Mouse (Mus musculus) urinary bladder, postnatal 36 days (tissue): ENCODE results near the gene Cbx5.

ENCODE experiments used
- DNase-seq, 2 experiments: peaks; one replicate each; pipeline ENCODE4 v3.0.0; 2022; ENCODE audit warnings: low spot score in 2 of 2, mixed read lengths in 1 of 2

Gene Cbx5

DNA sequence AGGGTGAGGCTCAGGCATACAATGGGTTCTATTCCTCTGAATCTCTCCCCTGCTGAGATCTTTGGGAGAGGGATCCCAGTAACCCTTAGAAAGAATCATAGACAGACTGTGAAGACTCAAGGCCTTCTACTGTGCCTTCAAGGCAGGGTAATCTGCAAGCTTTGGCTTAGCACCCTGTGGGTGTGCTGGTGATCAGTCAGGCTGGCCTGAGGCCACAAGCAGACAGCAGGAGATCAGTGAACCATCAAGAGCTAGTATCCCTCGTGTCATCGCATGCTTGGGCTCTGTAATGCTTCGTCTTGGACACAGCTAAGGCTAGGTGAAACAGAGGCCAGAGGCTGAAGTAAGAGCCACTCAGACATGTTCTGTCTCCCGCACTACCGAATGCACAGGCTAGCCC, 66.4 kb downstream of the Cbx5 start:
- DNase-seq = no peak

DNA sequence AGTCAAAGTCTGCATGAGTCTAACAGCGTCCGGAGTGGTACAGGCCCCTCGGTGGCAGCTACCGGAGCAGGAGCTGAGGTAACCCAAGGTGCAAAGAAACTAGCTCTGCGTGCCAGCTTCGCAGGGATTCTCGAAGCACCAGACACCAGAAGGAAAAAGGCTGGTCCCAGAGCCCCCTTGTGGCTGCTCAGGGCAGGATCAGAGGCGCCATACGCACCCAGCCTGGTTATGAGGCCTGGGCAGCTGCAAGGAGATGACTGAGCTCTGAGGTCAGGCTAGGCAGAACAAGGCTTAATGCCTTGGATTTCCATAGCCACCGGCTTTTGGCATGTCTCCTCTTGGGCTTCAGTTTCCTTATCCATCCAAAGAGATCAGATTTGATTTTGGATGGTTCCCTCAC, 67.1 kb downstream of the Cbx5 start:
- DNase-seq = peak; percentile 25 to 63

DNA sequence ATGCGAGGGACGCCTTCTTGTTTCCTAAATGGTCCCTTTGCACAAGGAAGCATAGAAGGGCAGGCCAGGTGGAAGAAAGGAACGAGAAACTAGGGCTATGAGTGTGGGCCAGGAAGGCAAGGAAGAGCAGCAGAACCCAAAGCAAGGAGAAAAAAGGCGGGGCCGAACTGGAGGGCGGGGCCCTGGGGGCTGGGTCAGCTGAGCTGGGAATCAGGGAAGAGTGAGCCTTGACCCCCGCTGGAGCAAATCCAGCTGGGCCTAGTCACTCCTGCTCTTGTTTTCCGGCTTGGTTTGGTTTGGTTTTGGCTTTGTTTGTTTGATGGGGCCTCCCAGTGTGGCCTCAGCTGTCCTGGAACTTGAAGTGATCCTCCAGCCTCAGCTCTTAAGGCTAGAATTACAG, 68.3 kb downstream of the Cbx5 start:
- no peak for DNase-seq

- DNase-seq = no peak
These were observed 69.3 kb downstream of the Cbx5 start for GRCm38 (mm10) chr15:103170316-103170679.

DNA sequence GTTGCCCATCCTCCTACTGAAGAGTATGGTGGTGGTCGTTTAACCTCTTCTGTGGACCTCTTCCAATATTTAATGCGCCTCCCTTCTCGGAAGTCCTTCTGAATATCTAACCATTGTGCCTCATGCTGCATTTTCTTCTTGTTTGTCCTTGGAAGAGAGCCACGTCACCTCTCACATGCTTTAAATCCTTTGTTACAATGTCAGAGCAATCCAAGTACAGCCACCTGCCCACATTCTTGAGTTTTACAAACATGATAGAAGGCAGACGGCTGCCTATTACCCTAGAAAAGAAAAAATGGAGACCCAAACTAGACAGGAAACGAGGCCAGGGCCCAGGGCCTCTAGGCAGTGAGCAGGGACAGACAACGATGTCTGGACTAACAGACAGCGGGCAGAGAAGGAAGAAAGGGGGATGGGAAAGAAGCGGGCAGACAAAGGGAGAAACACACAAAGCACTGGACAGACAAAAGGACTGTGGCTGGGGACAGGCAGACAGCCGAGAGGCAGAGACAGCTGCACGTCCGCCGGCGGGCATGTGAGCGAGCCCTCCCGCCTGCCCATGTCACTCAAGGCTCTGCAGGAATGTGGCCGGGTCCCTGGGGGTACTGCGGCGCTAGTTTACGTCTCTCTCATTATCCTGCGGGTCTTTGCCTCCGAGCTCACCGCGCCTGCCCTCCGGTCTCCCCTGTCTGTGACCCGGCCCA, 69.9 kb downstream of the Cbx5 start:
- no peak for DNase-seq

DNA sequence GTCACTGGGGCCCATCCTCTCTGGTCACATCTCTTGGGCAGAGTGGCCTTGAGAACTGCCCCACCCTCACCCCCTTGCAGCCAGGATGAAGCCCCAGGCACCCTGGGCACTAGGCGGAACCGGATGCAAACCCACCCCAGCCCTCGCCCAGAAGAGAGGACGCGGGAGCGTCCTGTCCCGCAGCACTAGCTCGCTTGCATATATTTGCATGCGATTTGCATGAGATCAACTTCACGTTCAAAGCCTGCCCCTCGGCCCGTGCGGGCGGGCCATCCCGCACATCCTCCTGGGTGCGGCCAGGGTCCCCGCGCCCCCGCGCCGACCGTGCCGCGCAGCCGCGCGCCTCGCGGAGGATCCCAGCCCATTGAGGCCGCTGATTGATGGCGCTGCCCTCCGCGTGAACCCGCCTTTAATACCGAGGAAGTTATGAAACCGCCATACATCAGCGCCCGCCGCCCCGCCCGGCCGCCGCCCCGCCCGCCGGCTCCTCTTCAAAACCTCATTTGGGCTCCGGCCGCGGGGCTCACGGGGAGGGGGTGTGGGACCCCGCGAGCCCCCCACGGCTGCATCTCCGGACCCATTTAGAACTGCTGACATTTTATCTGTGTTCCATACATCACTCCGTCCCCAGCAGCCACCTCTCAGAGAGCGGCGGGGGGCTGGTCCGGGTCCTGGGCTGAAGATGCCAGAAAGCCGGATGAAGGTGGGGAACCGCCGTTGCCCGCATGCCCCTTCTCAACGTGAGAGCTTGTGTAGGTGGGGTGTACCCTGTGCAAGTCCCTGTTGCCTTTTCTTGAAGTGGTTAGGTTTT, 70.6 kb downstream of the Cbx5 start:
- peak in 1 of 2 experiments; percentile 25 for DNase-seq

GRCm38 (mm10) chr15:103167786-103168185, 71.8 kb downstream of the Cbx5 start:
- DNase-seq = no peak

GRCm38 (mm10) chr15:103167042-103167615, 72.5 kb downstream of the Cbx5 start, which contains the start of gene Smug1:
TSS of gene Smug1 (minus strand) at chr15:103167092.
- no peak for DNase-seq

- DNase-seq = no peak
These were observed 73.7 kb downstream of the Cbx5 start for GRCm38 (mm10) chr15:103165924-103166323.

- DNase-seq = peak; percentile 79 to 88
These were observed 74.2 kb downstream of the Cbx5 start for GRCm38 (mm10) chr15:103165379-103165778.

DNA sequence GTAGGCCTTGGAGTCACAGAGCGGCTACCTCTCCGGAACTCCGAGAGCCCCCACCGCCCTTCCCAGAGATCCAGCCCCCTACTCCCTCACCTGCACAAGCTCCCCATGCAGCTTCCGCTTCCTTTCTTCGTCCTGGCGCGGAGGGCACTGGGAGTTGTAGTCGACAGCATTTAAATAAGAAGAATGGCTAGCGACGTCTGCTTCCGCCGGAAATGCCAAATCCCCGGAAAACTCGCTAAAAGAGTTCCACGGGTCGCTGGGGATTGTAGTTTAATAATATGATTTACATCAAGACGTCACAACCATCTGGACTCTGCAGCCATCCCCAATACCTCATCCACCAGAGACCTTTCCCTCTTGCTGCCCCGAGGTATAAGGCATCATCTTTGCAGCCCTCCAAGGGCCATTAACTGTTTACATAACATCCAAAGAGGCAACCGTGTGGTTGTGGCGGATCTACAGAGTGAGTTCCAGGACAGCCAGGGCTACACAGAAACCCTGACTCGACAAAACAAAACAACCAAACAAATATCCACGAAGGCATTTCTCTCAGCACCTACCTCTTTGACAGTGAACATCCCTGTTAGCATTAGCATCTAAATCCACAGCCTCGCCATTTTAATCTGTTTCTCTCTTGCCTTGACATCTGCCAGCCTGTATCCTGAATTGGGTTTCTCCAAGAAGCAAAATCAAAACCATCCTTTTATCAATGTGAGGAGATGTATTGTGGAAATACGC, 76.3 kb downstream of the Cbx5 start:
- DNase-seq = peak; percentile 76 to 90

- no peak for DNase-seq
These were observed 82.0 kb downstream of the Cbx5 start for GRCm38 (mm10) chr15:103157585-103157984.

GRCm38 (mm10) chr15:103156890-103157289, 82.7 kb downstream of the Cbx5 start:
- no peak for DNase-seq

- DNase-seq = no peak
These were observed 84.0 kb downstream of the Cbx5 start for GRCm38 (mm10) chr15:103155366-103156321.

DNA sequence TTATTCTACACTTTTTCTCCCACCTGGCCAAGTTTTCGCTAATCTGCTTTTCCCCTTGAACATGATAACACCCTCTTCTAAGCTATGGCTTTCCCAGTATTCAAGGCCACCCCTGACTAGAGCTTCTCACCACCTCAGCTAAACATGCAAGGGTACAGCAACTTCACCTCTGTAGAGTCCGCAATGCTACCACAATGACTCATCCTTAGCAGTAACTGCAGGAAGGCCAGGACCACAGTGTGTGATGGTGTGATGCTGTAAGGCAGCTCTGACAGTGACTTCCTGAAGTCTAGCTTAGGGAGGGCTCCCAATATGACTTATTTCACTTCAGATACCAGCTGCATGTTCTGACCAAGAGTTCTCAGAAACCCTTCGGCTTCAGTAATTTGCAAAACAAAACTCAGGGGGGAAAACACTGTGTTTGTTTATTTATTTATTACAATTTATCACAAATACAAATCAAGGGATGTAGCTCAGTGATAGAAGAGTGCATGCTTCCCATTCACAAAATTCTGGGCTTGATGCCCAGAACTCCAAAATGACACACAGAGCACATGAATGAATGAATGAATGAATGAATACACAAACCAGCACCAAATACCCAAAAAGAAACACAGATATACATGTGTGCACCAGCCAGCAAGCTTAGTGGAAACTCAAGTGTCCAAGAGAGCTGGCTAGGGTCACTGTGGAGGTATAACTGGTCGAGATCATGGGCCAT, 86.6 kb downstream of the Cbx5 start:
- DNase-seq = no peak

GRCm38 (mm10) chr15:103152371-103152770, 87.2 kb downstream of the Cbx5 start:
- no peak for DNase-seq

DNA sequence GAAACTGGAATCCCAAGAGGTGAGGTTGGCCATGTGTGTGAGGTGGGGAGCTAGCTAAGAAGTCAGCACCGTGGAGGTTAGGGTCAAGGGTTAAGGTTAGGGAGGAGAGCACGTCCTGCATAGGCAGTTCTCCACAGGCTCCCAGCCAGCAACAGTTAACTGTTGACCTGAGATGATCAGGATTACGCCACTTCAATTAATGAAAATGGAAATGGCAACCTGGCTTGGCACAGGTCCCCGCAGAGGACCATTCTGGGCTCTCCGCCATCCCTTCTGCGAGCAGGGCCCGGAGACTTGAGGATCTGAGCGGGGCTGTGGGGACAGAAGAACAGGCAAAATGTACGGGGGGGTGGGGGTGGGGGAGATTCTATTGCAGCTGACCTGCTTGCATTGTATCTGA, 91.8 kb downstream of the Cbx5 start:
- DNase-seq = no peak

DNA sequence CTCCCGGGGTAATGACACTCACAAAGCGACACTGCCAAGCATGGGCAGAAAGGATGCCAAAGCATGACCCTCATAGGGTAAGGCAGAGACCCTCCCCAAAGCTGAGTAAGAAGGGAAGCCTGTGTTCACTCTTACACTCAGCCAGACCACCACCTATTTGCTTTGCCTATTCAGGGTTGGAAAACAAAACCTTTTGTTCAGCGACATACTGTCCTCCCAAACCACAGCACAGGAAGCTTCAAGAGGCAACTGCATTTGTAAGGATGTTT, 92.3 kb downstream of the Cbx5 start:
- no peak for DNase-seq

GRCm38 (mm10) chr15:103146627-103147421, 92.8 kb downstream of the Cbx5 start:
- DNase-seq = peak in 1 of 2 experiments; percentile 29
